16 mouse cellular contexts compared by ENCODE assay signal in the genomic region with DNA sequence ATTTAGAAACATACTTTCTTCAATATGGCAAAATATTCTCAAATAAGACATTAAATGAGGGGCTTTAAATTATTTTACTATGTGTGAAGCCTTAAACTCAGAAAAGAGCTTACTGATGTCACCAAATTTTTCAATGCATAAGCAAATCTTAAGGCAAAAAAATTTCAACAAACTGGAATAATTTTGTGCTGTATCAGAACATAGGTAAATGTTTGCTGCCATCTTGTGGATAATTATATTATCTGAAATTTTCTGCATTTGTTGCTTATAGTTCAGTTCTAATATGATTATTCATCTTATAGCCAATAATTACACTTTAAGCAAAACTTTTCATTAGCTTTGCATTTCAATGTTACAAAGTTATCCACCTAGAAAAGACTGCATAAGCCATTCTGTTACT. TPM values are rescaled to one million over a fixed set of nuclear protein-coding genes. Genes with fewer than 3 reads are reported as not detected.
A peak's percentile ranks its signal among the peaks of the same experiment; 100 is the strongest.
DNase-seq lines count a peak whose midpoint lies in the region; ATAC-seq and TF ChIP-seq lines count a peak whose summit lies in the region.
"Had no signal": no experiment of that assay in that cellular context is flagged by ENCODE, and none has a peak within 500 bp of the region (broad histone marks: within the 10 kb centered on the region; RNA-seq: fewer than 3 reads in every experiment).

No protein-coding gene starts in this region.

- no peak overlapping the region for H3K4me2 ChIP-seq in midbrain, postnatal 0 days (ENCODE audit: low read depth, low read length, poor library complexity, severe bottlenecking)
- no peak overlapping the region for H3K4me2 ChIP-seq in midbrain, embryonic 16.5 days (ENCODE audit: low read length)
- H3K4me2 ChIP-seq: embryonic facial prominence, embryonic 15.5 days; heart, embryonic 11.5 days had no signal

- no peak overlapping the region for H3K4me3 ChIP-seq in kidney, adult 2 months (ENCODE audit: insufficient read depth, low read depth, low read length)
- no peak overlapping the region for H3K4me3 ChIP-seq in midbrain, postnatal 0 days (ENCODE audit: low read depth, low read length)
- H3K4me3 ChIP-seq in midbrain, embryonic 16.5 days (ENCODE audit: low read depth, low read length) = no peak overlapping the region
- H3K4me3 ChIP-seq: embryonic facial prominence, embryonic 15.5 days had no signal

- no peak for ATAC-seq in cerebellum, adult (ENCODE audit: insufficient number of reproducible peaks, low FRiP score, low TSS enrichment)
- no peak for ATAC-seq in midbrain, postnatal 0 days (ENCODE audit: low FRiP score)
- ATAC-seq in midbrain, embryonic 16.5 days = no peak
- ATAC-seq in erythroid progenitor cell, adult 5-6 weeks (replicated peaks; ENCODE audit: low FRiP score, poor library complexity, severe bottlenecking) = no peak

- no peaks in the 10 kb centered on the region for H3K36me3 ChIP-seq in kidney, adult 2 months (ENCODE audit: control insufficient read depth, insufficient read depth, low read length)
- H3K36me3 ChIP-seq in midbrain, postnatal 0 days (ENCODE audit: insufficient read depth, low read length) = no peaks in the 10 kb centered on the region
- H3K36me3 ChIP-seq in midbrain, embryonic 16.5 days (ENCODE audit: control insufficient read depth, insufficient read depth, low read length) = no peaks in the 10 kb centered on the region

- DNase-seq in cerebellum, adult 9-10 months = peak; percentile 8
- no peak for DNase-seq in kidney, adult 2 months
- DNase-seq in kidney, postnatal 14 days = no peak
- DNase-seq in midbrain, postnatal 0 days (ENCODE audit: low spot score) = peak; percentile 73
- peak; percentile 16 for DNase-seq in telencephalon, adult 2 months (ENCODE audit: low read depth, low spot score)
- DNase-seq: adrenal gland, postnatal 14 days; B cell, adult 2 months; cerebellum, adult 11-12 months; kidney, postnatal 10 days; thymus, postnatal 36 days had no signal

- no peak for TF ChIP-seq POLR2A in kidney, adult 2 months (IDR thresholded peaks at IDR 0.05; ENCODE audit: low read depth, low read length)

- no peaks in the 10 kb centered on the region for H3K9me3 ChIP-seq in midbrain, postnatal 0 days (ENCODE audit: low read length)
- no peaks in the 10 kb centered on the region for H3K9me3 ChIP-seq in midbrain, embryonic 16.5 days (replicated peaks; ENCODE audit: control insufficient read depth, low read length, poor library complexity, severe bottlenecking)
- H3K9me3 ChIP-seq: embryonic facial prominence, embryonic 15.5 days had no signal

- no peaks in the 10 kb centered on the region for H3K27me3 ChIP-seq in kidney, adult 2 months (replicated peaks; ENCODE audit: control insufficient read depth, insufficient read depth, low read length)
- H3K27me3 ChIP-seq in midbrain, postnatal 0 days (ENCODE audit: insufficient read depth, low read length) = no peaks in the 10 kb centered on the region
- H3K27me3 ChIP-seq in midbrain, embryonic 16.5 days (ENCODE audit: control insufficient read depth, insufficient read depth, low read depth, low read length) = no peaks in the 10 kb centered on the region
- H3K27me3 ChIP-seq: embryonic facial prominence, embryonic 15.5 days had no signal

- no peaks in the 10 kb centered on the region for H3K4me1 ChIP-seq in kidney, adult 2 months (ENCODE audit: control insufficient read depth, insufficient read depth, low read length)
- no peaks in the 10 kb centered on the region for H3K4me1 ChIP-seq in midbrain, postnatal 0 days (ENCODE audit: insufficient read depth, low read length)
- no peaks in the 10 kb centered on the region for H3K4me1 ChIP-seq in midbrain, embryonic 16.5 days (ENCODE audit: control insufficient read depth, insufficient read depth, low read length)
- H3K4me1 ChIP-seq: embryonic facial prominence, embryonic 15.5 days had no signal

- no peak overlapping the region for H3K9ac ChIP-seq in midbrain, postnatal 0 days (replicated peaks; ENCODE audit: low read length, poor library complexity, severe bottlenecking)
- H3K9ac ChIP-seq in midbrain, embryonic 16.5 days (ENCODE audit: low read depth, low read length) = no peak overlapping the region
- H3K9ac ChIP-seq: embryonic facial prominence, embryonic 15.5 days; liver, embryonic 14.5 days had no signal

- no peak overlapping the region for H3K27ac ChIP-seq in kidney, adult 2 months (ENCODE audit: insufficient read depth, low read depth, low read length)
- no peak overlapping the region for H3K27ac ChIP-seq in midbrain, postnatal 0 days (ENCODE audit: low read depth, low read length)
- no peak overlapping the region for H3K27ac ChIP-seq in midbrain, embryonic 16.5 days (ENCODE audit: low read length)
- H3K27ac ChIP-seq: embryonic facial prominence, embryonic 15.5 days; liver, embryonic 14.5 days had no signal

- 0 out of 2 replicates have a peak, but pooled peaks have one; percentile 4 for TF ChIP-seq CTCF in kidney, adult 2 months (conservative IDR thresholded peaks at IDR 0.05; ENCODE audit: insufficient read depth, insufficient read length, low read depth, low read length)
- TF ChIP-seq CTCF in midbrain, postnatal 0 days (IDR thresholded peaks at IDR 0.05) = peak; percentile 73

RNA-seq across cellular contexts. Expression of gene Ect2, which starts 42.8 kb away (rescaled TPM):
- polyA plus RNA-seq in kidney, adult 2 months (2012; rRNA removed) = 1.3 and 2.4 TPM in 2 replicates
- 2.8 and 3.9 TPM in 2 replicates for total RNA-seq in midbrain, postnatal 0 days (2014; rRNA removed)
- polyA plus RNA-seq in midbrain, postnatal 0 days (2015; fragmentation: Nextera tagmentation; extraction: Ambion mirVana) = 2.2 and 2.5 TPM in 2 replicates
- 5.8 and 9.4 TPM in 2 replicates for polyA plus RNA-seq in midbrain, embryonic 16.5 days (2015; fragmentation: Nextera tagmentation; extraction: Ambion mirVana)
- total RNA-seq in erythroid progenitor cell, adult 5-6 weeks (2015; ENCODE audit: low replicate concordance) = 188 and 294 TPM in 2 replicates
- total RNA-seq in erythroid progenitor cell, adult 5-6 weeks (2017; ENCODE audit: low replicate concordance) = 311 and 332 TPM in 2 replicates

Comparison
In these comparisons a context has a peak if more than half of its experiments do, and no peak if none do; other contexts are left out.
1. DNase-seq: peak in cerebellum, adult 9-10 months (single experiment), midbrain, postnatal 0 days (single experiment) and telencephalon, adult 2 months (single experiment); none in kidney, adult 2 months (single experiment) and kidney, postnatal 14 days (single experiment).